Mouse (Mus musculus) retina, adult 2 months (tissue): ENCODE data around the gene Crocc2.

Experiments used
- DNase-seq: peaks from one replicate; pipeline ENCODE4 v3.0.0-alpha.2; 2012; ENCODE audit warnings: low read depth, low spot score

Crocc2 gene

DNA sequence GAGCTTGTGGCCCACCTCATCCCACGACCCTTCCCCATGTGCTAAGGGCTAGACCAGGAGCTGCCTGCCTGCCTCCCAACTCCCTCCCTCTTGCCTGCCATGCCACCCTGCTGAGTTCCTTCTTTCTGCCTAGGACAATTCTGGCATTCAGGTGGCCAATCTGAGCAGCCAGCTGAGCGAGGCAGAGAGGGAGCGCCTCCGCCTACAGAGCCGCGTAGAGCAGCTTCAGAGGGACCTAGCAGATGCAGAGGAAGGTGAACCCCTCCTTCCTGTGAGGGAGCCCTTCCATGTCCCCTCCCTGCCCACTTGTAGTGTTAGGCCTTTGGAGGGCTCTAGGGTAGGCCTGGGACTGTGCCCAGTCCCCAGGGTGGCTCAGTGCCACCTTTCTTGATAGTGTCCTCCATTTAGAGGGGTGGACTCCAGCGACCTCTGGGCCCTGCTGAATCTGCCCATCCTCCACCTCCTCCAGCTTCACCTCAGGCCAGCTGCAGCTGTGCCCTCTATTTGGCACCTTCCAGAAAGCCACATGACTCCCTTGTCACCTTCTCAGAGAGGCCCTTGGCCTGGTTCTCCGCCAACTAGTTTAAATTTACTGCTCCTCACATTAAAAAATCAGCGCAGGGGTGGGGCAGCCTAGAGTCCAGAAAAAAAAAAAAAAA is 48.4 kb downstream of the Crocc2 start:
- no peak for DNase-seq

DNA sequence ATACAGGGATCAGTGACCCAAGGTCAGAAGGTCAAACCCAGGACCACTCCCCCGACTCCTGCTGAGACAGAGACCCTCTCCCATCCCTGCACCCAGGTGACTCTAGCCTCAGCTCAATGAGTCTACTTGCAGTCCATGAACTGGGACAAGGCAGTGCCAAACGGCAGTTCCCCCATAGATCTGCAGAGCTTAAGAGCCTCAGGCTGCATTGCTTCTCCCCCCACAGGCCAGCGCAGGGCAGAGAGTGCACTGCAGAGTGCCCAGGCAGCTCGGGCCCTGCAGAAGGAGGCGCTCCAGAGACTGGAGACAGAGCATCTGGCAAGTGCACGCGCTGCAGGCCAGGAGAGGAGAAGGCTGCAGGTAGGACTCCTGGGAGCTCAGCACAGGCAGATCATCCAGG is 49.0 kb downstream of the Crocc2 start:
- DNase-seq: no peak

DNA sequence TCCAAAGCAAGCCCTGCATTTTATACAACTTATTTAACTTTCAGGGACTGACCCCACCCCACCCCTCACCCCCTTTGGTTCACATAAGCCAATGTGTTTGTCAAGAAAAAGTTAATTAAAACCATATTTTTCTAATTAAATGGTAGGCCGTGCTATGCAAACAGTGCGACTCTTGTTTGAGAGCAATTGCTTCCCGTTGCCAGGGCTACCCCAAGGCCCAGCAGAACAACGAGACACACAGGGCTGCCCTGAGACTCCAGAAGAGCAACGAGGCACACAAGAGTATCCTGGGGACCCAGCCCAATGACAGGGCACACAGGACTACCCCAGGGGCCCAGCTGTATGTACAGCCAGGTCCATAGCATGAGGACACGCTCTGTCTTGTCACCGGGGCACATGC is 52.3 kb downstream of the Crocc2 start:
- no peak for DNase-seq

DNA sequence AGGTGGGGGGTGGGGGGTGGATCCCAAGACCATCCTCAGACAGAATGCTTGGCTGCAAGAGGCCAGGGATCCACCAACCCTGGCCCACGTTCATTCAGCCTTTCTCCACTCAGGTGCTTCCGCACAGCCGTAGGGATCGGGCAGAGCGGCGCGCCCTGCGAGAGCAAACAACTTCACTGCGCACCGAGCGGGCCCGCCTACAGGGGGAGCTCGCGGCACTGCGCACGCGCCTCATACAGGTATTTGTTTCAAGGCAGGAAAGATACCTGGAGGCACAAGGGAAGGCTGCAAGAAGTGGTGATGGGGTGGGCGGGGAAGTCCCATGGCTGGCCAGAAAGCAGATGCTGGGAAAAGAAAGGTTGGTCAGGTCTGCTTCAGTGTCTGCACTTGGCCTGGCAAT is 55.4 kb downstream of the Crocc2 start:
- no peak for DNase-seq

DNA sequence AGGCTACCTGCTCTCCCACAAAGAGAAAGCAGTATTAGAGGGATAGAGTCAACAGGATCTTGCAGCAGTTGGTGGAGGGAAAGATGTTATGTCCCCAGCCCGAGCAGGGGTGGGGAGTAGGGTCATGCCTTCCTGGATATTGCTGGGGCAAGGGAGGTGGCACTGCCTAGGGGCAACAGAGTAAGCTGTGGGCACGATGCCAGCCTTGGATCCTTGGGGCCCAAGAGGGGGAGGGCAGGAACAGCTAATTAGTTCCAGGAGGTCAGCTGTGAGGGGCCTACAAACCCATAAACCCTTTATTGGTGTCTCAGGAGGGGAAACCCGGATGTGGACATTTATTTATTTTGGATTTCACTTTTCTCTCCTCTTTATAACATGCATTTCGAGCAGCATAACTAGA is 56.7 kb downstream of the Crocc2 start:
- no peak for DNase-seq

- no peak for DNase-seq
These were observed 57.4 kb downstream of the Crocc2 start for GRCm38 (mm10) chr1:93225731-93226520.

GRCm38 (mm10) chr1:93227303-93227975 is 58.9 kb downstream of the Crocc2 start:
- DNase-seq: no peak

DNA sequence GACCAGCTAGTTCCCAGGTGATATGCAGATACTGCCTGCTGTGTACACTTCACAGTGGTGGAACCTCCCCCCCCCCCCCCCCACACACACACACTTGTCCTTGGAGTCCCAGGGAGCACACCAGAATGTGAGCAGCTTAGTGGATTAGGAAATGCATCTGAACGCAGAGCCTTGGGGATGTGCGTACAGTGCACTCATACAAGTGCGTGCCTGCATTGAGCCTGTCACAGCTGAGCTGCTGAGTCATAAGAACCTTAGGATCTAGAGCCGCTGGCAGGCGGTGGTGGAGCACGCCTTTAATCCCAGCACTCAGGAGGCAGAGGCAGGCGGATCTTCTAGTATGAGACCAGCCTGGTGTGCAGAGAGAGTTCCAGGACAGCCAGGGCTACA is 59.4 kb downstream of the Crocc2 start:
- DNase-seq: no peak

DNA sequence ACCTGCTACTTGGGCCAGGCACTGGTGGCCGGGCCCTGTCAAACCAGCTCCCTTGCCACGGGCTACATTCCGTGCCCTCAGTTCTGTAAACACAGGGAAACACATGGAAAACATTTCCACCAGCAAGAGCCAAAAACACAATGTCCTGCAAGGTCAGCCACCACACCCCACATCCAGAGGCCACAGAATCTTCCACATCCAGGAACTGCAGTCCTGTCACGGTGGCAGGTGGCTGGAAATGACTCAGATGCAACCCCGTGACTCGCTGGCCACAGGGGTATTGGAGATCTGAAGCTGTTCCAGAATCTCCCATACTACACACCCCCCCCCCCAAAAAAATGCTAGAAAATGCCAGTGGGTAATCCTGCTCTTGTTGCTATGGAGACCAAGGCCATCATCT is 60.7 kb downstream of the Crocc2 start:
- no peak for DNase-seq

GRCm38 (mm10) chr1:93229626-93230025 is 61.1 kb downstream of the Crocc2 start:
- no peak for DNase-seq

- DNase-seq: peak; percentile 36
These were observed 67.3 kb downstream of the Crocc2 start, which contains the start of gene Sned1 for GRCm38 (mm10) chr1:93235576-93236544. TSS of gene Sned1 (plus strand) at chr1:93235841.

DNA sequence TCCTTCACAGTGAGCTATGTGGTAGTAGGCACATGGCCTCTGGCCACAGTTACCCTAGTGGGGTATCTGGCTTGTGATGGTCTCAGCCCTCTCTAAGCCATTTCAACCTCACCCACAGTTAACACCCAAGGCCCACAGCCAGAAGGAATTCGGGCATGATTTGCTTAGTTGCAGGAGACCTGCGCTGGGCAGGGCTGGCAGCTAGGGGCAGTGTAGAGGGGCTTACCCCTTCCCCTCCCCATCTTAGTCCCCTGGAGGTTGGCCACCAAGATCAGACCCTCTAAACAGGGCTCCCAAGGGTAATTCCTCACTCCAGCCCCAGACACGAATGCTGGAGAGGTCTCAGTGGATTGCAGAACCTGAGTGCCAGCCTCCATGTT is 68.0 kb downstream of the Crocc2 start:
- no peak for DNase-seq

- DNase-seq: no peak
These were observed 69.2 kb downstream of the Crocc2 start for GRCm38 (mm10) chr1:93237676-93238075.

DNA sequence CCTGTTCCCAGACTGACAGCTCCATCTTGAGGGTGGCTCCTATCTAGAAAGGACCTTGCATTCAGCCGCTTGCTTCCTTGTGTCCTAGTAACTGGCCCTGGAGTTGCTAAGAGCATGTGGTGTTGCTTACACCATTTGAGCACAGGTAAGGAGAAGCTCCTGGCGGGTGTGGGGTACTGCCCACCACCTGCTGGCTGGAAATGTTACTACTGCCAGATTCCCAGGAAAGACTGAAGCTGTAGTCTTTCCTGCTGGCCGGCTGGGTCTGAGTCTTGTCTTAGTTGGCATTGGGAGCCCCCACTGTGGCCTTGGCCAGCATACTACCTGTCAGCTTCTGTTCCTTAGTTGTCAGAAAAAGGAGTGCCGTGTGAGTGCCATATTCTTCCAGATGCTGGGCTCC is 69.7 kb downstream of the Crocc2 start:
- no peak for DNase-seq

GRCm38 (mm10) chr1:93245936-93246335 is 77.4 kb downstream of the Crocc2 start:
- DNase-seq: no peak

GRCm38 (mm10) chr1:93252586-93252985 is 84.1 kb downstream of the Crocc2 start:
- no peak for DNase-seq

DNA sequence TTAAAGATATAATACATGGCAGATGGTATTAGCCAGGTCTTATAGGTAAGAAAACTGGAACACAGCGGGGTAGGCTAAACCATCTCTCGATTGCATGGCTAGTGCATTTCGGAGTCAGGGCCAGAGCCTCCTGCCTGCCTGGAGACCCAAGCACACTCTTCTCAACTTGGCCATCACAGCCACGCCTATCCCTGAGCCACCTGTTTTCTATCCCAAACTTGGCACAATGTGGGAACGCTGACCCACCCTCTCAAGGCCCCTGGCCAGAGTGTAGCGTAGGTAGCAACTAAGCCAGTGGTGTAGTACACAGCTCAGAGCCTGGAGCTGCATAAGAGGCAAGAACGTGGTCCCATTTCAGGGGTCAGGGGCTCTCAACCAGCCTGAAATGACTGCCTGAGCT is 87.2 kb downstream of the Crocc2 start:
- no peak for DNase-seq

GRCm38 (mm10) chr1:93257560-93257959 is 89.0 kb downstream of the Crocc2 start:
- DNase-seq: no peak

DNA sequence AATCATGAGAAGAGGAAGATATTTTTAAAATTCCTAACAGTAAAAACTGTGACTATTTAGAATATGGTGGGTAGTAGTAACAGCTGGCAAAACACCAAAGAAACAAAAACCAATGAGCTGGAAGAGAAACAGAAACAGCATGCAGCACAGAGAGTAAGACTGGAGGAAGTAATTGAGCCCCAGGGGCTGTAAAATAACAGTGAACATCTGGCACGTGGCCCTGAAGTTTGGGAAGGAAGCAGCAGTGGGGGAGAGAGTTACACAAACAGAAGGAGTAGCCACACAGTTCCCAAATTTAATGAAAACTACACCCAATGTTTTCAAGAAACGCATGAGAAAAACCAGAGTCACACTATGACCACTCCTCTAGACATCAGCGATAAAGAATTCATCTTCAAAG is 98.7 kb downstream of the Crocc2 start:
- no peak for DNase-seq

- no peak for DNase-seq
These were observed 99.7 kb downstream of the Crocc2 start for GRCm38 (mm10) chr1:93268246-93268645.

- no peak for DNase-seq
These were observed 102.2 kb downstream of the Crocc2 start for GRCm38 (mm10) chr1:93270516-93271240.
